Mouse (Mus musculus): Measurements from ENCODE around the gene Erv3.

Gene Erv3

GRCm38 (mm10) chr2:131859721-131860120 lies at the start of gene Erv3:
Gene Erv3 (minus strand): TSS chr2:131859747.
- no peak for DNase-seq

- no peak for DNase-seq
These were observed 49.4 kb upstream of the Erv3 start for GRCm38 (mm10) chr2:131908906-131909305.

GRCm38 (mm10) chr2:131908351-131908861 lies 48.9 kb upstream of the Erv3 start:
- no peak for DNase-seq

- no peak for DNase-seq
These were observed 47.8 kb upstream of the Erv3 start for GRCm38 (mm10) chr2:131907311-131907710.

GRCm38 (mm10) chr2:131906846-131907245 lies 47.3 kb upstream of the Erv3 start:
- no peak for DNase-seq

GRCm38 (mm10) chr2:131906266-131906665 lies 46.7 kb upstream of the Erv3 start:
- no peak for DNase-seq

GRCm38 (mm10) chr2:131905776-131906175 lies 46.2 kb upstream of the Erv3 start:
- DNase-seq, result no peak

- DNase-seq, result no peak
These were observed 45.5 kb upstream of the Erv3 start for GRCm38 (mm10) chr2:131905025-131905424.

- peak; percentile 59 for DNase-seq
These were observed 43.3 kb upstream of the Erv3 start for GRCm38 (mm10) chr2:131902867-131903266.

GRCm38 (mm10) chr2:131902423-131902822 lies 42.9 kb upstream of the Erv3 start:
- no peak for DNase-seq

- DNase-seq, result no peak
These were observed 38.0 kb upstream of the Erv3 start for GRCm38 (mm10) chr2:131897336-131898109.

GRCm38 (mm10) chr2:131896011-131896410 lies 36.5 kb upstream of the Erv3 start:
- no peak for DNase-seq

- DNase-seq, result no peak
These were observed 35.6 kb upstream of the Erv3 start for GRCm38 (mm10) chr2:131895106-131895505.

GRCm38 (mm10) chr2:131892534-131892933 lies 33.0 kb upstream of the Erv3 start:
- DNase-seq, result no peak

- no peak for DNase-seq
These were observed 28.7 kb upstream of the Erv3 start for GRCm38 (mm10) chr2:131888233-131888632.

- DNase-seq, result no peak
These were observed 27.1 kb upstream of the Erv3 start for GRCm38 (mm10) chr2:131886503-131887160.

- peak; percentile 52 for DNase-seq
These were observed 23.6 kb upstream of the Erv3 start for GRCm38 (mm10) chr2:131883136-131883535.

GRCm38 (mm10) chr2:131881766-131882165 lies 22.2 kb upstream of the Erv3 start:
- DNase-seq, result no peak

- no peak for DNase-seq
These were observed 17.2 kb upstream of the Erv3 start for GRCm38 (mm10) chr2:131876551-131877265.

- DNase-seq, result no peak
These were observed 13.8 kb upstream of the Erv3 start for GRCm38 (mm10) chr2:131873376-131873775.

- DNase-seq, result no peak
These were observed 9.4 kb upstream of the Erv3 start for GRCm38 (mm10) chr2:131868983-131869382.

- DNase-seq, result no peak
These were observed 7.1 kb upstream of the Erv3 start for GRCm38 (mm10) chr2:131866676-131867075.

GRCm38 (mm10) chr2:131864262-131864796 lies 4.8 kb upstream of the Erv3 start:
- no peak for DNase-seq

Data from right cerebral cortex, adult 18-20 months (tissue).